Mouse (Mus musculus): ENCODE measurements at regions not wholly inside any gene's neighbourhood (a gene's known extent, or its start where the extent isn't known, plus 50 kb on each side); places are given as distances from the start of the nearest gene placed in this dataset.

- Histone ChIP-seq H3K4me1 (replicated peaks; ENCODE audit: control insufficient read depth, insufficient read depth) (no peaks in the 10 kb centered on the region), H3K27me3 (ENCODE audit: control insufficient read depth, insufficient read depth, low read length) (no peaks in the 10 kb centered on the region), H3K4me2 (replicated peaks; ENCODE audit: low read depth) (no peak overlapping the region), H3K9ac (ENCODE audit: low read length) (no peak overlapping the region), H3K36me3 (ENCODE audit: control insufficient read depth, insufficient read depth, low read length) (no peaks in the 10 kb centered on the region), H3K9me3 (ENCODE audit: control insufficient read depth, low read length) (no peaks in the 10 kb centered on the region), H3K4me3 (ENCODE audit: low read depth, low read length) (no peak overlapping the region), H3K27ac (replicated peaks) (no peak overlapping the region)
- ATAC-seq (ENCODE audit: low FRiP score, low TSS enrichment) (no peak), DNase-seq (ENCODE audit: low spot score) (no peak)
- WGBS, result 67% methylated on average over 6 of the region's 6 CpGs
- TF ChIP-seq CTCF (IDR thresholded peaks at IDR 0.05; ENCODE audit: low read depth) (no peak), EP300 (optimal IDR thresholded peaks at IDR 0.05) (no peak)
Measured at GRCm38 (mm10) chr12:26867731-26868130, 398.7 kb downstream of the Cmpk2 start.

GRCm38 (mm10) chr12:26855091-26855516, 386.1 kb downstream of the Cmpk2 start:
- WGBS, result 12% methylated on average over 1 of the region's 1 CpGs
- Histone ChIP-seq H3K27me3 (ENCODE audit: control insufficient read depth, insufficient read depth, low read length) (no peaks in the 10 kb centered on the region), H3K27ac (replicated peaks) (no peak overlapping the region), H3K4me3 (ENCODE audit: low read depth, low read length) (no peak overlapping the region), H3K9ac (ENCODE audit: low read length) (no peak overlapping the region), H3K9me3 (ENCODE audit: control insufficient read depth, low read length) (no peaks in the 10 kb centered on the region), H3K36me3 (ENCODE audit: control insufficient read depth, insufficient read depth, low read length) (no peaks in the 10 kb centered on the region), H3K4me1 (replicated peaks; ENCODE audit: control insufficient read depth, insufficient read depth) (no peaks in the 10 kb centered on the region), H3K4me2 (replicated peaks; ENCODE audit: low read depth) (no peak overlapping the region)
- peak; percentile 15 for DNase-seq (ENCODE audit: low spot score)
- TF ChIP-seq EP300 (optimal IDR thresholded peaks at IDR 0.05) (no peak), CTCF (IDR thresholded peaks at IDR 0.05; ENCODE audit: low read depth) (no peak)
- ATAC-seq (ENCODE audit: low FRiP score, low TSS enrichment), result no peak

- 55% methylated on average over 12 of the region's 12 CpGs for WGBS
- H3K36me3 ChIP-seq (ENCODE audit: control insufficient read depth, insufficient read depth, low read length), result no peaks in the 10 kb centered on the region
- DNase-seq (ENCODE audit: low spot score), result no peak
- no peak overlapping the region for H3K4me3 ChIP-seq (ENCODE audit: low read depth, low read length)
- TF ChIP-seq CTCF (IDR thresholded peaks at IDR 0.05; ENCODE audit: low read depth), result no peak
- no peak overlapping the region for H3K9ac ChIP-seq (ENCODE audit: low read length)
- no peaks in the 10 kb centered on the region for H3K9me3 ChIP-seq (ENCODE audit: control insufficient read depth, low read length)
- H3K4me1 ChIP-seq (replicated peaks; ENCODE audit: control insufficient read depth, insufficient read depth), result no peaks in the 10 kb centered on the region
- H3K27me3 ChIP-seq (ENCODE audit: control insufficient read depth, insufficient read depth, low read length), result no peaks in the 10 kb centered on the region
- H3K27ac ChIP-seq (replicated peaks), result no peak overlapping the region
- no peak for ATAC-seq (ENCODE audit: low FRiP score, low TSS enrichment)
- H3K4me2 ChIP-seq (replicated peaks; ENCODE audit: low read depth), result no peak overlapping the region
Measured at GRCm38 (mm10) chr12:26844917-26845316, 375.9 kb downstream of the Cmpk2 start.

GRCm38 (mm10) chr12:26842696-26843095, 373.7 kb downstream of the Cmpk2 start:
- DNase-seq (ENCODE audit: low spot score) (no peak), ATAC-seq (ENCODE audit: low FRiP score, low TSS enrichment) (no peak)
- Histone ChIP-seq H3K27ac (replicated peaks) (no peak overlapping the region), H3K4me3 (ENCODE audit: low read depth, low read length) (no peak overlapping the region), H3K4me1 (replicated peaks; ENCODE audit: control insufficient read depth, insufficient read depth) (no peaks in the 10 kb centered on the region), H3K27me3 (ENCODE audit: control insufficient read depth, insufficient read depth, low read length) (no peaks in the 10 kb centered on the region), H3K4me2 (replicated peaks; ENCODE audit: low read depth) (no peak overlapping the region), H3K9me3 (ENCODE audit: control insufficient read depth, low read length) (no peaks in the 10 kb centered on the region), H3K9ac (ENCODE audit: low read length) (no peak overlapping the region), H3K36me3 (ENCODE audit: control insufficient read depth, insufficient read depth, low read length) (no peaks in the 10 kb centered on the region)
- TF ChIP-seq CTCF (IDR thresholded peaks at IDR 0.05; ENCODE audit: low read depth), result no peak
- no peak for TF ChIP-seq EP300 (optimal IDR thresholded peaks at IDR 0.05)
- WGBS, result 4% methylated on average over 5 of the region's 5 CpGs

GRCm38 (mm10) chr12:26821257-26821968, 352.4 kb downstream of the Cmpk2 start:
- H3K27me3 ChIP-seq (ENCODE audit: control insufficient read depth, insufficient read depth, low read length), result no peaks in the 10 kb centered on the region
- no peak for ATAC-seq (ENCODE audit: low FRiP score, low TSS enrichment)
- no peak for DNase-seq (ENCODE audit: low spot score)
- H3K4me2 ChIP-seq (replicated peaks; ENCODE audit: low read depth), result no peak overlapping the region
- WGBS, result 70% methylated on average over 3 of the region's 3 CpGs
- H3K4me1 ChIP-seq (replicated peaks; ENCODE audit: control insufficient read depth, insufficient read depth), result no peaks in the 10 kb centered on the region
- no peak overlapping the region for H3K27ac ChIP-seq (replicated peaks)
- no peaks in the 10 kb centered on the region for H3K36me3 ChIP-seq (ENCODE audit: control insufficient read depth, insufficient read depth, low read length)
- H3K4me3 ChIP-seq (ENCODE audit: low read depth, low read length), result no peak overlapping the region
- TF ChIP-seq EP300 (optimal IDR thresholded peaks at IDR 0.05), result no peak
- TF ChIP-seq CTCF (IDR thresholded peaks at IDR 0.05; ENCODE audit: low read depth), result no peak
- no peaks in the 10 kb centered on the region for H3K9me3 ChIP-seq (ENCODE audit: control insufficient read depth, low read length)
- H3K9ac ChIP-seq (ENCODE audit: low read length), result no peak overlapping the region

GRCm38 (mm10) chr12:26817866-26818265, 348.9 kb downstream of the Cmpk2 start:
- no peak overlapping the region for H3K27ac ChIP-seq (replicated peaks)
- no peaks in the 10 kb centered on the region for H3K36me3 ChIP-seq (ENCODE audit: control insufficient read depth, insufficient read depth, low read length)
- no peak for TF ChIP-seq EP300 (optimal IDR thresholded peaks at IDR 0.05)
- DNase-seq (ENCODE audit: low spot score) (no peak), ATAC-seq (ENCODE audit: low FRiP score, low TSS enrichment) (no peak)
- no peaks in the 10 kb centered on the region for H3K27me3 ChIP-seq (ENCODE audit: control insufficient read depth, insufficient read depth, low read length)
- no peak overlapping the region for H3K9ac ChIP-seq (ENCODE audit: low read length)
- no peaks in the 10 kb centered on the region for H3K4me1 ChIP-seq (replicated peaks; ENCODE audit: control insufficient read depth, insufficient read depth)
- no peak overlapping the region for H3K4me3 ChIP-seq (ENCODE audit: low read depth, low read length)
- 87% methylated on average over 3 of the region's 3 CpGs for WGBS
- no peak overlapping the region for H3K4me2 ChIP-seq (replicated peaks; ENCODE audit: low read depth)
- H3K9me3 ChIP-seq (ENCODE audit: control insufficient read depth, low read length), result no peaks in the 10 kb centered on the region
